Mouse (Mus musculus) brain, embryonic 14.5 days (tissue): Measurements from ENCODE around the gene Rreb1.

Experiments used
- CTCF ChIP-seq: fragments of 200-500 bp; IDR thresholded peaks from 2 replicates; pipeline ENCODE4 v1.5.1; 2012; ENCODE audit warnings: inconsistent platforms, mild to moderate bottlenecking, moderate library complexity, borderline replicate concordance; ENCODE audit not compliant: insufficient read depth, insufficient read length; ENCODE audit errors: extremely low read depth
- POLR2A ChIP-seq: fragments of 200-500 bp; IDR thresholded peaks from 2 replicates; pipeline ENCODE4 v1.6.1; 2012; ENCODE audit warnings: mild to moderate bottlenecking, inconsistent platforms, borderline replicate concordance; ENCODE audit not compliant: poor library complexity, insufficient read depth, insufficient read length, severe bottlenecking; ENCODE audit errors: extremely low read depth

DNA sequence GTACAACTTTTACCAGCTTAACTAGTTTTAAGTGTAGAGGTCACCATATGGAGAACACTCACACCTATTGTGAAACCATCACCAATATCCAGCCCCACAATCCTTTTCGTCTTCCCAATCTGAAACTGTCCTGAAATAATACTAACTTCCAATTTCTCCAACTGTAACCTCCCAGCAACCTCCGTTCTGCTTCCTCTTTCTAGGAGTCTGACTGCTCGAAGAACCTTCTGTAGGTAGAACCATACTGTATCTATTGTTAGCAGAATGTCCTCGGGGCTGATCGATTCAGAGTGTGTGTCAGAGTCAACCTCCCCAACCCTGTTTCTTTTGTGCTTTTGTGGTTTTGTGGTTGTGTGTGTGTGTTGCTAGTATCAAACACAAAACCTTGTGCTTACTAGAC is 25.0 kb downstream of the Rreb1 start:
- no peak for TF ChIP-seq CTCF
- no peak for TF ChIP-seq POLR2A
